Mouse (Mus musculus) olfactory bulb, adult 2 months (tissue): ENCODE measurements around the gene Dnah2.

Experiments
- CTCF ChIP-seq: fragments of 200-500 bp; IDR thresholded peaks from 2 replicates; pipeline ENCODE4 v1.5.1; 2012; ENCODE audit warnings: low read depth, mild to moderate bottlenecking, low read length, moderate library complexity; ENCODE audit not compliant: insufficient read depth
- POLR2A ChIP-seq: fragments of 200-500 bp; IDR thresholded peaks from 2 replicates; pipeline ENCODE4 v1.6.1; 2012; ENCODE audit warnings: mild to moderate bottlenecking, low read depth, low read length, moderate library complexity; ENCODE audit not compliant: insufficient read depth

DNA sequence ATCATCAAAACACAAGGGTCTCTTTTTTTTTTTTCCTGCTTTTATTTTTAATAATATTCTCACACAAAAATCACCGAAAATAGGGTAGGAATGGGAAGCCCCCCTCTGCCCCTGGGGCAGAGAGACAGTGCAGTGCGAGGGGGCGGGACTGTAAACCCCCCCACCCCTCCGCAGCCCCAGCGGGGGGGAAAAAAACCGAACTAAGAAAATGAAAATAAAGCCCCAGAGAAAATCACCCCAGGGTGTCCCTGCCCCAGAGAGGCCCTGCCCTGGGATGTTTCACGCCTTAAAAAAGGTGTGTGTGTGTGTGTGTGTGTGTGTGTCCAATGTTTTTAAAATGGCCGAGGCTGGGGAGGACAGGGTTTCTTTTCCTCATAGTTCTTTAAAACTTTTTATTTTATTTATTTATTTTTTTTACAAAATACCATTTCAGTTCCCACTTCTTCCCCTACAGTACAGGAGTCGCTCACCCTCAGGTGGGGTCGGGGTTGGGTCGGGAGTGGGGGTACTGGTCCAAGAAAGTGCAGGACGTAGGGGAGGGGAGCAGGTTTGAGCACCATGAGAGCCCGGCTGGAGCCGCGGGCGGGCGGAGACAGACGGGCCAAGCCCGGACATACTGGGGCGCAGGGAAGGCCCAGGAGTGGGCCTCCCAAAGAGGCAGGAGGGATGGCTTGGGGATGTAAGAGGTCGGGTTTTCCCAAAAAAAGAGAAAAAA lies 150.3 kb downstream of the Dnah2 start:
- TF ChIP-seq CTCF = no peak
- no peak for TF ChIP-seq POLR2A
